Mouse (Mus musculus) gonadal fat pad, adult 2 months (tissue): ENCODE measurements around the gene Chac1. TPM values are rescaled to one million over a fixed set of nuclear protein-coding genes. Genes with fewer than 3 reads are reported as not detected.

ENCODE experiments used
- DNase-seq: peaks from one replicate; pipeline ENCODE4 v3.0.0-alpha.2; 2012; ENCODE audit warnings: low read depth
- polyA plus RNA-seq: library from polyadenylated mRNA; depleted of rRNA; stranded (reverse); fragments of >200 nt; gene quantifications from 2 replicates; pipeline ENCODE4 v1.2.3, GENCODE M21; 2012; rRNA removed

Gene Chac1
- 9.2 and 10.3 TPM in 2 replicates for polyA plus RNA-seq

DNA sequence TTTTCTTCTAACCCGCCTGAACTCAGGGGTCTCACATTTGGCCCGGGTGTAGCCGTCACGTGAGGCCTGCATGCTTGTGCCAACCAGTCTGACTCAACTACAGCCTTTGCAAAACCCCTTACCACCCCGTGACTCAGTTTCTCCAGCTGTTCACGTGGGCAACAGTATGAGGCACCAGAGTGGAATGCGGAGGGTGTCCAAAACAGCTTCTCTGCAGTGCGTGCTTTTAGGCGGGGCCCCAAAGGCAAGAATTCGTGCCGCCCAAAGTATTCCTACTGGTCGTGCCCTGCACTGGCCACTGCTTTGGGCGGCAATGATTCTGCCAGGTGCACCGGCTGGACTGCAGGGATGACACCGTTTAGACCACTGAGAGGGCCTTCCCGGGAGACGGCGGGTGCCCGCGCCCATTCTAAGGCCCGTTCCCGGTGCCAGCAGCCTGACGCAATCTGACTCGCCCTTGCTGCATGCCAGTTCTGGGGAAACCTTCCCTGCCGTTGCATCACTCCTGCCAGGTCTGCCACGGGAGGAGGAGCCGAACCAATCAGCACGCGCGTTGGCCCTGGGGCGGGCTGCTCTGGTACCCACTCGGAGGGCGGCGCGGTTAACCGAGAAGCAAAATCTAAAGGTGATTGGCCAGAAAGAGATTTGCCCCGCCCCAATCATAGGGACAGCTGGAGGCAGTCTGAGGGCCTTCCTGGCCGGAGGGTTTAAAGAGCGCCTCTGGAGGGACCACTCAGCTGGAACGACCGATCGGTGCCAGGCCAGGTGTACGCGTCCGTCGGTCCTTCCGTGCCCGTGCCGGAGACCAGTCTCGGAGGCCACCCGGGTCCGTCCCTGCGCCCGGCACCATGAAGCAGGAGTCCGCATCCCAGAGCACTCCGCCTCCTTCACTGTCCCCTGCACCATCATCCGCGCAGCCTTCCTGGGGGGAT is at the start of gene Chac1:
TSS of gene Chac1 (plus strand) at position 675 of the 932 bp plus-strand sequence.
- no peak for DNase-seq

DNA sequence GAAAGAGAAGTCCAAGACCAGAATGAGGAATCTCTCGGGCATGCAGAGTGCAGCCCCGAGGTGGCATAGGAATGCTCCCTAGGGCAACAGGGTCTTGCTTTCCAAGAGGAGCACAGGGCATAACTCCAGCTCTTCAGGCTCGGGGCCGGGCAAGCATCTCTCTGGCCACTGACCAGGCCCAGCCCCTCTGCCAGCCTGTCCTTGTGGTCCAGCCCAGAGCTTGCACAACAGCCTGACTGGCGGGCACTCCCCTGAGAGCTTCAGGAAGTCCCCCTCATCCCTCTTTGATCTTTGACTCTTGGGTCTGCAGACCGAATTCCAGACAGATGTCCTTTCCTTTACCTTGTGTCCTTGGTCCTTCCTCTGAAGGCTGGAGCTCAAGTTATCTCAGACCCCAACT is 48.2 kb upstream of the Chac1 start:
- no peak for DNase-seq

DNA sequence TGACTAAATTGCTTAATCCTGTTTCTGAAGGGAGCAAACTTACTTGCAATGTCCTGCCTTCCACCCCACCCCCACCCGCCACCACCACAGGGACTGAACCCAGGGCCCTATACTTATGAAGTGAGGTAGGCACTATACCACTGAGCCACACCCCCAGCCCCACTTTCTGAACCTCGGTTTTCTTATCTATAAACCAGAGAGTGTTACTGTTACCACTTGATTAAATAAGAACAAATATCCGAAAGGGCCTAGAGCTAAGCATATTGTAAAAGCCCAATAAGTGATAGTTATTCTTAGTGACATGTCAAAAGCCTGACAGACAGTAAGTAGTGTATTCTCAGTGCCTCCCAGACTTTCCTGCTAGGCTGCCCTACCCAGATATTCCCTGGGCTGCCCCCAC is 46.6 kb upstream of the Chac1 start:
- DNase-seq = no peak

DNA sequence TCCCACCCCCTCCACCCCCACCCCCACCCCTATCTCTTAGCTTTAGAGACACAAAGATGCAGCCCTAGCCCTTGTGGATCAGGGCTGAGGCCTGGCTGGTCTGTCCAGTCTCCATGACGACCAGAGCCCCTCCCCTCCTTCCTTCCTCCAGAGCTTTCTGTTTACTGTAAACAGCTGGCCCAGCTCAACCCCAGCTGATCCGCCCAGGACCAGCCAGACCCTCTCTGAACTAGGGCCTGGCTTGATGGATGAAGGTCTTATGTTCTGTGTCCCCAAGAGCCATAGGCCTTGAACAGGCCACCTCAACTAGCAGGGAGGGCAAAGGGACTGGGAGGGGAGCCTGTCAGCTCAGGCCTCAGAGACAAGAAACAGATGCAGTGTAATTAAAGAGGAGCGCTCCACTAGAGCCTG is 46.2 kb upstream of the Chac1 start:
- no peak for DNase-seq

DNA sequence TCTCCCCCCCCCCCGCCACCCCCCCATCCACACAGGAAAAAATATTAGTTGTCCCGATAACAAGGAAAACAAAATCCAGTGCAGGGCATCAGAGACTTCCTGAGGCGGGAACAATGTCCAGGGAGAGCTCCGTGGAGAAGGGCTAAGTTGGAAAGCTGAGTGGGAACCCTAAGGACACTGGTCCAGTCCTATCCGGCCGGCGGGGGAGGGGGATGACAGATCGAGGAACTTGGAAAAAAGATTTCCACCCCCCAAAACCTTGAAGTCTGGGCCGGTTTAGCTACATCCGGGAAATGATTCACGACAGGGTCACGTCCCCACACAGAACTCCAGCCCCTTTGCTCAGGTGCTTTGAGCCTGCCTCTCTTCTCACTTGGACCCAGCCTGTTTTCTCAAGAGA is 39.5 kb upstream of the Chac1 start:
- DNase-seq = no peak

DNA sequence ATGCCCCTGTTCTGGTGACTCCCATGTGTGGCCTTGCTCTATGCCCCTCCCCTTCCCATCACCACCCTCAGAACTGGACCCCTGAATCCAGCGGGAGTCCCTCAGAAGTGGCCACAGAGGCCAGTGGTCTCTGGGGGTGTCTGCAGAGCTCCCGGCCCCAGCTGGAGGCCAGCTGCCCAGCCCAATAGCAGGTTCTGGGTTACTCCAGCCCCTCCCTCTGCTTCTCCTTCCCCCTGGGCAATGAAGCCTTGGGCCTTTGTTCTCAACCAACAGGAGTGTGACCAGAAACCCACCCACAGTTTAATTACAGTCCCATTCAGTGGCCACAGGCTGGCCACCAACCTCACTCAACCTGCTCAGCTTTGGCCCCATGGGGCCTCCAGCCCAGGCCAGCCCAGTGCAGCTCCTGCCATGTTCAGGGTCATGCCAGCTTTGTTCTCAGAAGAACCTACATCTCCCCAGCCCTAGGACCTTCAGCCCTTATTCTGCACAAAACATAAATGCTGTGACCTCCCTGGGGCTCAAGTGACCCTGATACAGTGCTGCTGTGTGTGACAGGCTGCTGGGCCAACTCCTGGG is 38.6 kb upstream of the Chac1 start:
- no peak for DNase-seq

DNA sequence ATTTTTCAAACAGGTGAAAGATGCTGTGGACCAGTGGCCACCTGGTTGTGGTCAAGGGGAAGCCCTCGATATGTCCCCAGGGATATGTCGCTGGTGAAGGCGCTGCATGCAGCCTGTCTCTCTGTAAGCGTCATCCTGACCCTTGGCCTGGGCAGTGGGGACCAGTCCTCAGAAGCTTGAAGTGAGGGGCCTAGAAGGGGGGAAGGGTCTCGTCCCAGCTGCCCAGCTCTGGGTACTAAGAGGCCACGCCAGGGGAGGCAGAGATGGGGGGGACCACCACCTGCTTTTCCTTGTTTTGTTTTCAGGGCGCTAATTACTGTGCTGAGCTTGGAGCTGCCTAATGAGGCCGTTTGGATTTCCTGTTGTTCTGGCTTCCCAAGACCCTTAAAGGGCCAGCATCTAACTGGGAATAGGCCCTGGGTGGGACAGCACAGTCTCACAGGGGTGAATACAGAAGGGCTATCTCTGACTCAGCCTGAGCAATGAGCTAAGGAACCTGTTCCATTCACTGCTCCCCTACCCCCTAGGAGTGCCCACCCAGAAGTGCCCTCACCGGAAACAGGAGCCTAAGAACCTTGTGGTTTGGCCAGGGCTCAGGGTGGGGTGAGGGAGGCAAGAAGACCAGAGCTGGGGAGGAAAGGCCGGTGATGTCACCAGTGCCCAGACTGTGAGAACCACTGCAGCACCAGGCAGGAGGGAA is 37.1 kb upstream of the Chac1 start:
- DNase-seq = no peak

DNA sequence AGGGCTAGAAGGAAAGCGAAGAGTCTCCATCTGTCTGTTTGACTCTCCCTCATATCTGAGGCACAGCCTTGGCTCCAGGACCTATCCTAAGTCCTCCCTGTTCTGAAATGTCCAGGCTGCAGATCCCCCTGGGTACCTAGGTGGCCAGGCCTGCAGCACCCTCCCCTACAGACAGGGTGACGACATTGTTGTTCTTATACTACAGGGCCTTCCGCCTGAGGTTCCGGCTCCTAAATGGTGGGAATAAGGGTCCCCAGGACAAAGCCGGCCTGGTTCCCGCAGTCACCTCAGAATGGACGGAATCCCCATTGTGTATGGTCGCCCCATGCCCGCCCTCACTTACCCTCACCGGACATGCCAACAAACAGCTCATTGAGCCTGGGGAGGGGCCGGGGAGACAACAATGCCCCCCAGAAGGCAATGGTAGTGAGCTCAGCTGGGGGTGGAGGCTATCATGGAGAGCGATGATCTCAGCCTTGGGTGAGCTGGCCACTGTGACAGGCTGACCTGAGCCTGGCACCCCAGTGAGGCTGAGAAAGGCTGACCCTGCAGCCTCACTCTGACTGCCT is 36.2 kb upstream of the Chac1 start:
- no peak for DNase-seq

DNA sequence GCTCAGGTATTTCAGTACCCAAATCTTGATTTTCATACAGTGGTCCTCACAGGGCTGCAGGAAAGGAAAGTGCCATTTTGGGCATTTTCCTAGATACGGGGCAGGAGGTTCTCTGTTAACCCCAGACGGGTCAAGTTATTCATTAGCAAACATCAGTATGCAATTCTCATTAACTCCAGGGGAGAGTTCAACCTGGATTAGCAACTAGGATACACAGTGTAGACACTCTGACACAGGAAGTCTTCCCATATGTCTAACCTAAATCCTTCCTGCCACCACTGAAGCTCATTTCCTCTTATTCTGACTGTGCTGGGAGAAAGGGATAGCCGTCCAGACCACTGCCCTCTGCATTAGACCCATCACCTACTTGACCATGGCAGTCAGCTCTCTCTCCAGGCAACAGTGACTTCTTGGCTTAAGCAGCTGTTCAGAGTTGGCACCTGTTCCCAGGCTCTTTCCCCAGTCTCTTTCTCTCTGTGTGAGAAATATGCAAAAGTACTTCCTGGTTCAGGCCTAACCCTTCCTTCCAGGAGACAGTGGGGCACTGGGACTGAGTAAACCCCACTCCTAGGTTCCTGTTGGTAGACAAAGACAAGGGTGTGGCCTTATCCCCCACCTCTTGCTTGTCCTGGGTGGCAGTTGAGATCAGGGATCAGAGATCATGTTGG is 32.9 kb upstream of the Chac1 start:
- DNase-seq = no peak

DNA sequence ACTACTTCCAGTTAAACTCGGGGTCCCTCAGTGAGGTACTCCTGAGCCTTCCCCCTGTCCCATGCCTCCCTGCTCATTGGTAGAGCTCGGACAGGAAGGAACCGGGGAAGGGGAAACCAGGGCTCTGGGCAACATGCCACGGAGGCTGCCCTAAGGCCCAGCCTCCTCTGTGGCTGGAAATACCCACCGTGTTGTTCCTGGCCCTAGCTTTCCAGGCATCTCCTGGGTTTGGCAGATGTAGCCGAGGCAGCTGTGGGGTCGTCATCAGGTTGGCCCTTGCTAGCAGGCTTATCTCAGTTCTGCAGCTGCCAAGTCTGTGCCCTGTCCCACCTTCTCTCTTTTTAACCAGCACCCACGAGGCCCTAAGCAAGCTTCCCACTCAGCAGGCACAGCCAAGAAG is 30.5 kb upstream of the Chac1 start:
- no peak for DNase-seq

DNA sequence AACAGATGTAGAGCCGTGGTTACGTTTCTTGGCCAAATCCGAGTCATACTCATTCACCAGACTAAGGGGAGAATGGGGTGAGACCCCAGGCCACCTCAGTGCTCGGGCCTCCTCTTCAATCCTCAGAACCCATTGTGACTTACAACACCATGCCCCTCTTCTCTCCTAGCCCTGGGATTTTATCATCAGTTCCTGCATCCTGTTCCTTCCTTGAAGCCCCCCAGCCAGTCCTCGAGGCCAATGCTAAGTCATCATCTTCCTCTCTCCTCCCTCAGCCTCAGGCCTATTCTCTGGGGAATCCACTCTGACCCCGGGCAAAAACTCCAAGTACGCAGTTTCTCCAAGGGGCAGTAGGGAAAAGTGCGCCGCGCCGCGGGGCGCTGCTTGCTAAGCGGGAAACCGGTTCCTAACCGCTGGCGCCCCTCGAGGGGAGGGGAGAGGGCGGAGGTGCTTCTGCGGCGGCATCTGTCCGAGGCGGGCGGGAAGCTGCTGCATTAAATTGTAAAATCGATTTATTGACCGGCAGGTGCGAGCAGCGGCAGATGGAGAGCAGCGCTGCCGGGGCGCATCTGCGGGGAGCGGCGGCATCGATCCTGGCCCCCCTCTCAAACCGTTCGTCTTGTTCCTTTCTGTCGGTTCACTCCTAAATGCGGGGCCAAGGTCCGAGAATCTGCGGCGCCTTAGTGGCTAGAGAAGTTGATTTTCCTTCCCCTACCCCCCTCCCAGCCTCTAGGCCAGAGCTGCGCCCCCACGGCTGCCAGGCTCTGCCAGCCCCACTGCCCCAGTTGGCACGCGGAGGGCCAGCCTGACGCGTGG is 29.1 kb upstream of the Chac1 start:
- DNase-seq = no peak

DNA sequence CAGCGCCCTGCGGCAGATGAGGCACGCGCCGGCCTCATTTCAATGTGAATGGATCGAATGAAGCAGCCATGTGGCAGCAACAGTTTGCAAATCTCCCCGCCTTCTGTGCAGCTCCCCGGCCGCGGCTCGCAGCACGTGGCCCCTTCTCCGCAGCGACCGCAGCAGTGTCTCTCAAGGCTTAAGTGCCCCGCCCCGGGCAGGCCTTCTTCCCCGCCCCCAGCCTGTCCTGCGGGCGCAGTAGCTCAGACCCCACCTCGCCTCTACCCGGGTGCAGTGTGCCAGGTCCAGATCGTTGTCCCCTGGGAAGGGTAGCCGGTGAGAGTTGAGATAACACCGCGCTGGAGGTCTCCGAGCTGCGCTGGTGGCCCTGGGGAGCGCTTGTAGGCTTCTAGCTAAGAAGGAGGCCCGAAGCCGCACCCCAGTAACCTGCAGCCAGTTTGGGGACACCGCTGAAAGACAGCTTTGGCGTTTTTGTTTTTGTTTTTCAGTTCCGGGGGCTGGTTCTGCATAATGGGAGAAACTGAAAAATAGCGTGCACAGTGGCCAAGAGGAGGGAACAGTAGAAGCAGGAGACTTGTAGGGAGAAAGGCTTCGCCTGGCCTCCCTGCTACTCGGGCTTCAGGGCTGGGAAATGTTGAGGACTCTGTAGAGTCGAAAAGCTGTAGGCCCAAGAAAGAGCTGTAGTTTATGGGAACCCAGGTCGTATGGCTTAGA is 28.3 kb upstream of the Chac1 start:
- DNase-seq = no peak

DNA sequence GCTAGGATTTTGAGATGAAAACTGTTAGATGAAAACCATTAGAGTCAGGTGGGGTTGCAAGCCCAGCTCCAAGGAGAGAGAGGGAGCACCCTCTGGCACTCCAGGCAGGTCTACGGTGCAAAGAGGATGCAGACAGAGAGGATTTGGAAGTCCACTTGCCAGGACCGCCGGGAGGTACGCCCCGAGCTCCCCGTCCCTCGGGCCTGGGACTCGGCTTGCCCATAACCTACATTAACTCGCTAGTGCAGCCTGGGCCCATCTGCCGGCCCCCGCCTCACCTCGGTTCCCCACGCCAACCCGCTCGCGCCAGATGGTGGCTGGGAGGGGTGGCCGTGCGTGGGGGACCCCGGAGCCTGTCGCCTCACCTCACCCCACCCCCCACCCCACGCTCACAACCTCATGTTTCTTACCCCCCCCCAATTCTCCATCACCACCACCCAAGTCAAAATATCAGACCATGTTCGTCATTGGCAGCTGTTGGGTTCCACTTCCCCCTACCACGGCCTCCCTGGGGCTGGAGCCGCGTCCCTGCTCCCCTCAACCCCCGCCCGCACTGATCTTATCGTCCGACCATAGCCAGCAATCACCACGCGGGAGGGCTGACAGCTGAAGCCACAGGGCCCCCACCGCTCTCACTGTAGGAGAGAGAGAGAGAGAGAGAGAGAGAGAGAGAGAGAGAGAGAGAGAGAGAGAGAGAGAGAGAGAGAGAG is 27.0 kb upstream of the Chac1 start:
- no peak for DNase-seq

DNA sequence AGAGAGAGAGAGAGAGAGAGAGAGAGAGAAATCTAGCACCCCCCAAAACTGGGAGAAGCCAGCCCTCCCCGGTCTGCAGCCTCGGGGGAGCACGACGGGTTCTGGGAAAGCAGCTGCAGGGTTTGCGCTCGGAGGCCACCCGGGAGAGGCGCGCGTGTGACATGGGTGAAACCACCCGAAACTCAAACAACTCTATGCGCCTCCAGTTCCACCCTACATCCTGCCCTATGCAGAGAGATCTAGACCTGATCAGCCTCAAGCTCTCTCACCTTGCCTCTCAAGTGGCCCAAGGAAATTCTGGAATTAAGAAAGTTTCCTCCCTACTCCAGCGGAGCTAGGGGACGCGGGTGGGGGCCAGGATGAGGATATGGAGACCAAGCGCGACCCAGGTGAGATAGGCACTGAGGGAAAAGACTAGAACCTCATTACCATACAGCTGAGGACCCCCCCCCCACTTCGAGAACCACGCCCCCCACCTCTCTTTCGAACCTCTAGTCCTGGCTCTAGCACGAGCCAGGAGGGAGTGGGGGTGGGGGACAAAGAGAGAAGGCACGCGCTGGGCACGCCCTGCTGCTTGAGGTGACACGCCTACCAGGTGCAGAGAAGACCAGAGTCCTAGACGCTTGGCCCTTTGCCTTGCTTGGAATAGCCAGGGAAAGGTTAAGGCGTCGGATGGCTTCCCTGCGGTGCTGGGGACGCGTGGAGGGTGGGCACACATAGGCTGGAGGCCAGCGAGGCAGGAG is 26.3 kb upstream of the Chac1 start:
- no peak for DNase-seq

DNA sequence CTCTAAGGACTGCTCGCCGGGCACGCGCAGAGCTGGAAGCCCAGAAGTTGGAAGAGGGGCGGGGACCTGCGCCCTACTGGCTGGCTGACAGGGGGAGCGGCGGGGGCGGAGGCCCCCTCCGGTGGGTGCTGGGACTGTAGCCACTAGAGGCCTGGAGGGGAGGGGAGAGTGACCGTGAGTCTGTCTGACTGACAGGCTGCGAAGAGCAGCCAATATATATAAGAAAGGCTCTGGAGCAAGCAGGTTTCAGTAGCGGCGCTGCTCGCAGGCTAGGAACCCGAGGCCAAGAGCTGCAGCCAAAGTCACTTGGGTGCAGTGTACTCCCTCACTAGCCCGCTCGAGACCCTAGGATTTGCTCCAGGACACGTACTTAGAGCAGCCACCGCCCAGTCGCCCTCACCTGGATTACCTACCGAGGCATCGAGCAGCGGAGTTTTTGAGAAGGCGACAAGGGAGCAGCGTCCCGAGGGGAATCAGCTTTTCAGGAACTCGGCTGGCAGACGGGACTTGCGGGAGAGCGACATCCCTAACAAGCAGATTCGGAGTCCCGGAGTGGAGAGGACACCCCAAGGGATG is 25.4 kb upstream of the Chac1 start, which contains the start of gene Dll4:
TSS of gene Dll4 (plus strand) at position 217 of the 576 bp plus-strand sequence.
- no peak for DNase-seq

DNA sequence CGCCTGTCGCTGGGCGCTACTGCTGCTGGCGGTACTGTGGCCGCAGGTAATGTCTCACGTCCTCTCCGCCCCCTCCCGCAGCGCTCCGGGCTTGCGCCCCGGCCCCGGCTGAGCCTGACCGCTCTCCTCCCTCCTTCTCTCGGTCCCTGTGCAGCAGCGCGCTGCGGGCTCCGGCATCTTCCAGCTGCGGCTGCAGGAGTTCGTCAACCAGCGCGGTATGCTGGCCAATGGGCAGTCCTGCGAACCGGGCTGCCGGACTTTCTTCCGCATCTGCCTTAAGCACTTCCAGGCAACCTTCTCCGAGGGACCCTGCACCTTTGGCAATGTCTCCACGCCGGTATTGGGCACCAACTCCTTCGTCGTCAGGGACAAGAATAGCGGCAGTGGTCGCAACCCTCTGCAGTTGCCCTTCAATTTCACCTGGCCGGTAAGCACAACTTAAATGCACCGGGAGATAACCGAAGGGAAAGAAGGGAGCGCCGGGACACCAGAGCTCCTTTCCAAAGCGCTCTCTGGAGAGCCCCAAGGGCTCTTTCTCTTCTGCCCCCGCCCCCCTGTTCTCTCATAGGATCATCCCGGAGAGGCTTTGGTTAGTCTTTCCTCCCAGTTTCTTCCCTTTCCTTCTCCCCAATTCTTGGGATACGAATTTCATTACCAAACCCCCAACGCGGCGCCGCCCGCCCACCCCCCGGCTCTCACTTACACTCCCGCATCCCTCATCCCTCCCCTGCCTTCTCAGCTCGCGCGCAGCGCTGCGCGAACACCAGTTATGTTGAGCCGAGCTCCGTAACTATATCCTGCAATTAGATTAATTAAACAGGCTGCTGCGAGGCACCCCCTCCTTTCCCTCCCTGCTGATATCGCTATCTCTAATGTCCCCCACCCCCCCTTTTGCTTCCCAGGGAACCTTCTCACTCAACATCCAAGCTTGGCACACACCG is 24.6 kb upstream of the Chac1 start:
- no peak for DNase-seq

DNA sequence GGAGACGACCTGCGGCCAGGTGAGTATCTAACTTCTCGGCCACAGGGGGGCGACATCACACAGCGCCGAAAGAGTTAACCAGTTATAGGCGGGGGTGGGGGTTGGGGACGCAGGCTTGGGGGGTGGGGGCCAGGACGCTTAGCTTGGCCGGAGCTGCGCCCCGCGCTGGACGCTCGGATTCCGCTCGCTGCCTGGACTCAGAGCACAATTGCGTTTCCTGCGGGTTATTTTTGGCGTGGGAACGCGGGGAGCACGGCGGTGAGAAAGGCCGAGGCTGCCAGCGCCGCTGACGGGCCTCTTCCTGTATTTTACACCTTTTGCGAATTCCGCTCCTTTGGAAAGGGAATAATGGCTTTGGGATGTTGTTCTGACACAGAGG is 23.9 kb upstream of the Chac1 start:
- DNase-seq = no peak
